Mouse (Mus musculus): ENCODE measurements at regions not wholly inside any gene's neighbourhood (a gene's known extent, or its start where the extent isn't known, plus 50 kb on each side); places are given as distances from the start of the nearest gene placed in this dataset.
A peak's percentile ranks its signal among the peaks of the same experiment; 100 is the strongest.

DNA sequence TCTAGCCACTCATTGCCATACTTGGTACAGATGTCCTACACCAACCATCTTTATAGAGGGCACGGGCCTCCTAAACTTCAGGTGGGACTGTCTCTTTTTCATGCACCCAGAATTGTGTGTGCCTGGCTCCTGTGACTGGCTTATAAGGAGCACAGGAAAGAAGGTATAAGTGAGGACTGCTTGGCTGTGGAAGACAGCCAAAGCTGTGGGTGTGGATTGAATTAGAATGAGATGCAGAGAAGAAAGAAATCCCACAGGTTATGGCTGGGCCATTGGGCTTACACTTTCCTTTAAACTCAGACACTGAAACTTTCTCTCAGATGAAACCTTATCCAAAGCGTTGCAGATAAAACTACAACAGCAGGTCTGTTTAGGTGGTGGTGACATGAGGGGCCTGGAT is 239.5 kb upstream of the Fam160b2 start:
- peak in 1 of 2 experiments; percentile 24 for DNase-seq (ENCODE audit: low spot score in 2 of 2)

DNA sequence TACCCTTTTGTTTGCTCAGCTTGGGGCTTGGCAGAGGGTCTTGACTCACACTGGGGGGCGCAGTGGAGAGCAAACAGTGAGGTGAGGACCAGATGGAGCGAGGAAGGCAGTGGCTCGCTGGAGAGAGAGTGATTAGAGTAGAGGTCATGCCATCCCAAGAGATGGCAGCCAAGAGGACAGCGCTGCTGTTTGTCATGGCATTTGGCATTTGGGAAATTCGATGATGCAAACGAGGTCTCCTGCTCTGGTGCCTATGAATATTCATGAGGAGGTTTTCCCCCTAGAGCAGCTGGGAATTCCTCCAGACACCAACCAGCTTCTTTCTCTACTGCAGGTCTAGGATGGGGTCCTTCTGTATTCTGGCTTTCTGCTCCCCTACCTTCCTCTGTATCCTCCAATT is 237.9 kb upstream of the Fam160b2 start:
- no peak for DNase-seq (ENCODE audit: low spot score in 2 of 2)

DNA sequence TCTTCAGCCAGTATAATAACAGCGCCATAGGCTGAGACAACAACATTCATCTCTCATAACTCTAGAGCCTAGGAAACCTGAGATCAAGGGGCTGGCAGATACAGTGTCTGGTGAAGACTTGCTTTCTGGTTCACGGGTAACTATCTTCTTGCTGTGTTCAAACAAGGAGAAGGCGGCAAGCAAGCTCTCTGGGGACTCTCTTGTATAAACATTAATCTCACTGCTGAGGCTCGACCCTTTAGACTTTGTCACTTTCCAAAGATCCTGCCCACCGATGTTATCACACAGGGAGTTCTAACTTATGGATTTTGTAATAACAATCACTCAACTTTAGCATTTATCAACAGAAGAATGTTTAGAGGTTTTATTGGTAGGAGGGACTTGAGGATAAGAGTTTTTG is 233.6 kb upstream of the Fam160b2 start:
- no peak for DNase-seq (ENCODE audit: low spot score in 2 of 2)

DNA sequence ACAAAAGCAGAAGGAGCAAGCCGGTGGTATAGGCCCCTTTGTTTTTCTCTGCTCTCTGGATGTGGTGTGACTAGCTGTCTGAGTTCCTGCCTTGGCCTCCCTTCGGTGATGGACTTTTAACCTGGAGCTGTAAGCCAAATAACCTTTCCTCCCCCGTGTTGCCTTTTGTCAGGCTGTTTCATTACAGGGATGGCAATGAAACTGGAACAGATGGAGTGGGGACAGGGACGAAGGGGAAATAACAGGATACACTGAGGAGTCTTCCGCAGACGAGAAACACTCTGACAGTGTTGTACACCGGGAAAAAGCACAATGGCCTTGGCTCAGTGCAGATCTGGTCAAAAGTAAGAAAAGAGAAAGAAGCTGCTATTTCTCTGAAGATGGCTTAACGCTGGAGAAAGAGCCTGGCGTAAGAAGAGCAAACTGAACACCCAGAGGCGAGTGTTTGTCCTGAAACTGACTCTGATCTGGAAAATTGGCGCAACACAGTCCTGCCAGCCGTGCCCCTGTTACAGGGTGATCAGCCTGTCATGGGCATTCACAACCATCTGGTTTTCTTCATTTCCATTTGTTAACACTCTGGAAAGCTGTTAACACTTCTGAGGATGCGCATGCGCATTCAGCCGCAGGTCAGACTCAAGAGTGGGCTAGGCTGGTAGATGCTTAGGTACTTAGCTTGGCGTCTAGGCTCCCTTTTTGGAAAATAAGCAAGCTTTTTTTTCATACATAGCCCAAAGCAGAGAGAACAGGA is 233.0 kb upstream of the Fam160b2 start:
- DNase-seq (ENCODE audit: low spot score in 2 of 2) = no peak

DNA sequence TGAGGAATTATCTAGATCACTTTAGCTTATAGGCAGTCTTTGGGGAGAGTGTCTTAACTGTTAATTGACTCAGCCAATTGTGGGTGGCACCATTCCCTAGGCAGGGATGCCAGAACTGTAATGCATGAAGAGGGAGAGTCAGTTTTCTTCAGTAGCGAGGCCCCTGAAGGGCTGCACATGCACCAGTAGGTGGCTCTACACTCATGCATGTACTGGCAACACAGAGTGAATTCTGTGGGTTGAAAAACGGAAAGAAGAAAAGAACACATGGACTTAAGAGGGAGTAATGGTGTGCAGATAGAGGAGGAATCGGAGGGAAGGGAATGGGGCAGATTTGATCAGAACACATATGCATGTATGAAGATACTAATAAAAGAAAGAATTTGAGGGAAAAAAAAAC is 232.4 kb upstream of the Fam160b2 start:
- no peak for DNase-seq (ENCODE audit: low spot score in 2 of 2)

Measured in left cerebral cortex, adult 9 months (tissue).